Comparison of ENCODE assay signal across 7 mouse cellular contexts in the genomic region with DNA sequence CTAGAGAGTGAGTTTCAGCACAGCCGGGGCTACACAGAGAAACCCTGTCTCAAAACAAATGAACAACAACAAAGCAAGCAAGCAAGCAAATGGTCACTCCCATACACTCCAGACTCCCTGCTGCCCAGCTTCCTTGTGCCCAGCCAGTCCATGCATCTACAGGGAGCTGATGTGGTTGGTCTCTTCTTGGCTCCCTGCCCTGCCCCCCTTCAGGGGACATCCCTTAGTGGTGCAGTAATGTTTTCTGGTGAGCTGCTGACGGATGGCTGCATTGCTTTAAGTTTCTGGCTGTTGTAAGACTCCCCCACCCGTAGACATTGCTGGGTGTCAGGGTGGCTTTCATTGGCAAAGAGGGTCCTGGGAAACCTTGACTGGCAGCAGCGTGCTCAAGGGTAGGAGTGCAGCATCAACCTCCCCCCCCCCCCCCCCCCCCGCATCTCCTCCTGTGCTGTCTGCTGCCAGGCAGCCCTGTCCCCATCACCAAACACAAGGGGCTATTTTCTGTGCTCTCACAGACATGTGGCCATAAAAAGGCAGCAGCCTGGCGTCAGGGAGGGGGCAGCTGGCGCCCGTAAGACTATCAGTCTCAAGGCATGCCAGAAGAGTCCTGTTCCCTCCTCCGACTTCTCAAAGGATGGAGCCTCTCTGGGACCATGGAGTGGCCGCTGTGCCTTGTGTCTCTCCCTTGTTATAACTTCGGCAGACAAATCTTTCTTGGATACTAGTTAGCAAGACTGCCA. TPM values are rescaled to one million over a fixed set of nuclear protein-coding genes. Genes with fewer than 3 reads are reported as not detected.
A peak's percentile ranks its signal among the peaks of the same experiment; 100 is the strongest.
DNase-seq lines count a peak whose midpoint lies in the region; ATAC-seq and TF ChIP-seq lines count a peak whose summit lies in the region.

No protein-coding gene starts in this region.

- no peak for TF ChIP-seq POLR2A in heart, adult 2 months (IDR thresholded peaks at IDR 0.05; ENCODE audit: insufficient read depth, low read depth, low read length)

- H3K79me2 ChIP-seq in heart, adult 2 months (replicated peaks; ENCODE audit: control insufficient read depth, insufficient read depth, low read length): no peaks in the 10 kb centered on the region

- peak overlapping the region; percentile 49 for H3K27ac ChIP-seq in heart, embryonic 15.5 days
- no peak overlapping the region for H3K27ac ChIP-seq in heart, adult 2 months
- peak overlapping the region; percentile 75 for H3K27ac ChIP-seq in layer of hippocampus, adult 2 months
- H3K27ac ChIP-seq in limb, embryonic 12.5 days: 0 out of 2 replicates have a peak overlapping the region, but pooled peaks have one; percentile 12

- H3K9ac ChIP-seq in heart, embryonic 15.5 days: no peak overlapping the region
- H3K9ac ChIP-seq in heart, adult 2 months (ENCODE audit: low read depth, low read length): no peak overlapping the region
- 0 out of 2 replicates have a peak overlapping the region, but pooled peaks have one; percentile 27 for H3K9ac ChIP-seq in limb, embryonic 12.5 days (replicated peaks)

- no peak overlapping the region for H3K4me3 ChIP-seq in heart, embryonic 15.5 days
- no peak overlapping the region for H3K4me3 ChIP-seq in heart, adult 2 months
- H3K4me3 ChIP-seq in layer of hippocampus, adult 2 months: no peak overlapping the region
- no peak overlapping the region for H3K4me3 ChIP-seq in limb, embryonic 12.5 days (replicated peaks)

- H3K9me3 ChIP-seq in heart, embryonic 15.5 days (replicated peaks): no peaks in the 10 kb centered on the region
- H3K9me3 ChIP-seq in limb, embryonic 12.5 days: no peaks in the 10 kb centered on the region

- intact Hi-C loops in heart, adult 2 months (cut with DNase I): loop anchor here (1.0 to 5.0 kb wide), 4 partner anchors 41 to 224 kb away; no protein-coding TSS in a partner anchor
- intact Hi-C loops in gastrocnemius, postnatal 36 days (cut with DNase I): loop anchor here (2.0 to 5.0 kb wide), 2 partner anchors 43 to 221 kb away; partner anchors contain the start of gene Adap1

- no peak for DNase-seq in heart, adult 2 months
- DNase-seq in layer of hippocampus, adult 2 months (ENCODE audit: low spot score in 2 of 2): no peak
- DNase-seq in layer of hippocampus, postnatal 25 days (ENCODE audit: extremely low spot score in 1 of 2, low spot score in 1 of 2): no peak
- peak; percentile 72 for DNase-seq in brain, adult 2 months (ENCODE audit: low read depth, low spot score)
- no peak for DNase-seq in gastrocnemius, postnatal 36 days

- ATAC-seq in heart, embryonic 15.5 days (replicated peaks; ENCODE audit: insufficient number of reproducible peaks, insufficient read depth, low FRiP score, low read depth): 0 out of 2 replicates have a peak, but pooled peaks have one; percentile 19
- ATAC-seq in limb, embryonic 12.5 days (ENCODE audit: insufficient number of reproducible peaks, insufficient read depth, low FRiP score, low TSS enrichment, low read depth): no peak

- H3K4me1 ChIP-seq in heart, embryonic 15.5 days (replicated peaks): peaks cover 12% of the 10 kb centered on the region
- no peaks in the 10 kb centered on the region for H3K4me1 ChIP-seq in heart, adult 2 months (ENCODE audit: control insufficient read depth, insufficient read depth, low read length)
- H3K4me1 ChIP-seq in limb, embryonic 12.5 days (replicated peaks): peaks cover 8% of the 10 kb centered on the region

- H3K36me3 ChIP-seq in heart, embryonic 15.5 days: no peaks in the 10 kb centered on the region
- H3K36me3 ChIP-seq in heart, adult 2 months (ENCODE audit: control insufficient read depth, insufficient read depth, low read length): no peaks in the 10 kb centered on the region
- H3K36me3 ChIP-seq in limb, embryonic 12.5 days: no peaks in the 10 kb centered on the region

- H3K27me3 ChIP-seq in heart, embryonic 15.5 days: no peaks in the 10 kb centered on the region
- no peaks in the 10 kb centered on the region for H3K27me3 ChIP-seq in heart, adult 2 months (ENCODE audit: control insufficient read depth, insufficient read depth, low read length)
- no peaks in the 10 kb centered on the region for H3K27me3 ChIP-seq in limb, embryonic 12.5 days

- TF ChIP-seq EP300 in heart, adult 2 months (IDR thresholded peaks at IDR 0.05; ENCODE audit: insufficient read depth, low read depth, low read length): no peak

- WGBS in heart, embryonic 15.5 days: 33% methylated on average over 10 of the region's 11 CpGs
- 40% methylated on average over 10 of the region's 11 CpGs for WGBS in heart, adult 2 months
- WGBS in limb, embryonic 12.5 days: 41% methylated on average over 10 of the region's 11 CpGs

- H3K4me2 ChIP-seq in heart, embryonic 15.5 days: peak overlapping the region; percentile 0; the same call in 1 of the 2 replicates
- H3K4me2 ChIP-seq in limb, embryonic 12.5 days: peak overlapping the region; percentile 9; the same call in 1 of the 2 replicates

- no peak for TF ChIP-seq CTCF in heart, adult 2 months (IDR thresholded peaks at IDR 0.05)
- no peak for TF ChIP-seq CTCF in layer of hippocampus, adult 2 months (conservative IDR thresholded peaks at IDR 0.05)

RNA-seq across cellular contexts. Expression of gene Get4, which starts 29.4 kb away (rescaled TPM):
- 132 and 146 TPM in 2 replicates for polyA plus RNA-seq in heart, embryonic 15.5 days (2015; fragmentation: Nextera tagmentation; extraction: Ambion mirVana)
- total RNA-seq in heart, adult 2 months (2021): 10 to 100 TPM; 38.2 to 45.4 TPM
- polyA plus RNA-seq in heart, adult 2 months (2012; rRNA removed): 57.3 and 59.6 TPM in 2 replicates
- 10 to 100 TPM; 52.5 to 53.8 TPM for total RNA-seq in layer of hippocampus, adult 2 months (2021)
- 10 to 100 TPM; 45.2 to 55.3 TPM for total RNA-seq in layer of hippocampus, postnatal 25 days (2021)
- 165 and 167 TPM in 2 replicates for polyA plus RNA-seq in limb, embryonic 12.5 days (2016; fragmentation: Nextera tagmentation; extraction: Ambion mirVana)
- 10 to 100 TPM; 28.3 to 29.4 TPM for total RNA-seq in gastrocnemius, postnatal 36 days (2021)

RNA-seq across cellular contexts. Expression of gene Adap1, which starts 43.9 kb away (rescaled TPM):
- polyA plus RNA-seq in heart, embryonic 15.5 days (2015; fragmentation: Nextera tagmentation; extraction: Ambion mirVana): 1.9 and 3.1 TPM in 2 replicates
- 1 to 10 TPM; 1.5 to 1.7 TPM for total RNA-seq in heart, adult 2 months (2021)
- polyA plus RNA-seq in heart, adult 2 months (2012; rRNA removed): 2.7 and 2.8 TPM in 2 replicates
- 100 to 1,000 TPM; 162 to 171 TPM for total RNA-seq in layer of hippocampus, adult 2 months (2021)
- 100 to 1,000 TPM; 207 to 215 TPM for total RNA-seq in layer of hippocampus, postnatal 25 days (2021)
- polyA plus RNA-seq in limb, embryonic 12.5 days (2016; fragmentation: Nextera tagmentation; extraction: Ambion mirVana): 0.77 and 1.1 TPM in 2 replicates
- total RNA-seq in gastrocnemius, postnatal 36 days (2021): 1 to 10 TPM; 1.6 to 1.7 TPM

Comparison
In these comparisons a context has a peak if more than half of its experiments do, and no peak if none do; other contexts are left out.
1. RNA of gene Adap1, which starts 43.9 kb away (total RNA-seq): 207 to 215 TPM in layer of hippocampus, postnatal 25 days and 162 to 171 TPM in layer of hippocampus, adult 2 months; 1.5 to 1.7 TPM in heart, adult 2 months and 1.6 to 1.7 TPM in gastrocnemius, postnatal 36 days; every median in the first group is over 10 times any median in the second.